Mouse (Mus musculus): ENCODE measurements around the gene Vstm5.
"Not testable (repeated sequence)": the region's sequence is repeated elsewhere in the genome, so short reads cannot be mapped to it uniquely, and the experiment has no call there.

The Vstm5 gene

GRCm38 (mm10) chr9:15261980-15262379 is 23.1 kb downstream of the Vstm5 start:
- DNase-seq (ENCODE audit: low spot score) = no peak

GRCm38 (mm10) chr9:15263487-15263886 is 24.6 kb downstream of the Vstm5 start:
- DNase-seq (ENCODE audit: low spot score) = no peak

GRCm38 (mm10) chr9:15273981-15274380 is 35.1 kb downstream of the Vstm5 start:
- no peak for DNase-seq (ENCODE audit: low spot score)

GRCm38 (mm10) chr9:15276855-15277254 is 38.0 kb downstream of the Vstm5 start:
- no peak for DNase-seq (ENCODE audit: low spot score)

- DNase-seq (ENCODE audit: low spot score) = no peak
These were observed 39.5 kb downstream of the Vstm5 start for GRCm38 (mm10) chr9:15278343-15278742.

- no peak for DNase-seq (ENCODE audit: low spot score)
These were observed 40.3 kb downstream of the Vstm5 start for GRCm38 (mm10) chr9:15279139-15279648.

- DNase-seq (ENCODE audit: low spot score) = peak; percentile 91
These were observed 41.0 kb downstream of the Vstm5 start, which contains the start of gene Med17 for GRCm38 (mm10) chr9:15279649-15280490. TSS of gene Med17 (minus strand) at chr9:15279931.

GRCm38 (mm10) chr9:15280491-15280879 is 41.6 kb downstream of the Vstm5 start:
- DNase-seq (ENCODE audit: low spot score) = no peak

- peak; percentile 25 for DNase-seq (ENCODE audit: low spot score)
These were observed 46.6 kb downstream of the Vstm5 start for GRCm38 (mm10) chr9:15285443-15285842.

GRCm38 (mm10) chr9:15287846-15288245 is 49.0 kb downstream of the Vstm5 start:
- DNase-seq (ENCODE audit: low spot score) = no peak

GRCm38 (mm10) chr9:15288402-15288801 is 49.6 kb downstream of the Vstm5 start:
- no peak for DNase-seq (ENCODE audit: low spot score)

GRCm38 (mm10) chr9:15289251-15289650 is 50.4 kb downstream of the Vstm5 start:
- DNase-seq (ENCODE audit: low spot score) = no peak

GRCm38 (mm10) chr9:15297112-15297511 is 58.3 kb downstream of the Vstm5 start:
- no peak for DNase-seq (ENCODE audit: low spot score)

GRCm38 (mm10) chr9:15298451-15298850 is 59.6 kb downstream of the Vstm5 start:
- DNase-seq (ENCODE audit: low spot score) = no peak

GRCm38 (mm10) chr9:15300056-15300455 is 61.2 kb downstream of the Vstm5 start:
- DNase-seq (ENCODE audit: low spot score) = no peak

- DNase-seq (ENCODE audit: low spot score) = no peak
These were observed 62.6 kb downstream of the Vstm5 start for GRCm38 (mm10) chr9:15301399-15301798.

- DNase-seq (ENCODE audit: low spot score) = not testable (repeated sequence)
These were observed 63.2 kb downstream of the Vstm5 start for GRCm38 (mm10) chr9:15302006-15302405.

- DNase-seq (ENCODE audit: low spot score) = no peak
These were observed 64.0 kb downstream of the Vstm5 start for GRCm38 (mm10) chr9:15302881-15303280.

GRCm38 (mm10) chr9:15305503-15306397 is 66.9 kb downstream of the Vstm5 start, which contains the start of gene Taf1d:
TSS of gene Taf1d (plus strand) at chr9:15306214.
- peak; percentile 97 for DNase-seq (ENCODE audit: low spot score)

- no peak for DNase-seq (ENCODE audit: low spot score)
These were observed 67.7 kb downstream of the Vstm5 start, which contains the start of gene 4931406C07Rik for GRCm38 (mm10) chr9:15306398-15307119. TSS of gene 4931406C07Rik (minus strand) at chr9:15306448.

- DNase-seq (ENCODE audit: low spot score) = no peak
These were observed 68.4 kb downstream of the Vstm5 start for GRCm38 (mm10) chr9:15307257-15307656.

- no peak for DNase-seq (ENCODE audit: low spot score)
These were observed 69.4 kb downstream of the Vstm5 start for GRCm38 (mm10) chr9:15308254-15308653.
